Mouse (Mus musculus) limb, embryonic 14.5 days (tissue): ENCODE measurements around the gene Pdlim4. TPM values are rescaled to one million over a fixed set of nuclear protein-coding genes. Genes with fewer than 3 reads are reported as not detected.

Experiments
- ATAC-seq: fragments of 200-750 bp; cut with Nextera tagmentation; 2 replicates; pipeline ENCODE4 v1.8.0; 2017; ENCODE audit warnings: low read depth, moderate number of reproducible peaks, moderate TSS enrichment; ENCODE audit not compliant: low FRiP score
- DNase-seq: peaks from one replicate; pipeline ENCODE4 v3.0.0-alpha.2; 2015; ENCODE audit warnings: low spot score
- H3K27ac ChIP-seq: fragments of 300-500 bp; sonication (generic); replicated peaks from 2 replicates; pipeline ENCODE4 v1.5.1; 2014; ENCODE audit warnings: low read depth, mild to moderate bottlenecking, low read length, moderate library complexity, mixed read lengths
- H3K27me3 ChIP-seq: fragments of 300-500 bp; sonication (generic); 2 replicates; pipeline ENCODE4 v1.6.1; 2014; ENCODE audit warnings: low read length, mixed read lengths; ENCODE audit not compliant: control insufficient read depth, insufficient read depth
- H3K36me3 ChIP-seq: fragments of 300-500 bp; sonication (generic); 2 replicates; pipeline ENCODE4 v1.6.1; 2014; ENCODE audit warnings: mild to moderate bottlenecking, low read length, moderate library complexity, mixed read lengths; ENCODE audit not compliant: control insufficient read depth, insufficient read depth
- H3K4me1 ChIP-seq: fragments of 300-500 bp; sonication (generic); 2 replicates; pipeline ENCODE4 v1.6.1; 2014; ENCODE audit warnings: antibody characterized with exemption, low read length, mixed read lengths; ENCODE audit not compliant: control insufficient read depth, insufficient read depth
- H3K4me2 ChIP-seq: fragments of 300-500 bp; sonication (generic); replicated peaks from 2 replicates; pipeline ENCODE4 v1.6.1; 2014; ENCODE audit warnings: low read depth, mild to moderate bottlenecking, low read length, moderate library complexity; ENCODE audit not compliant: severe bottlenecking
- H3K4me3 ChIP-seq: fragments of 300-500 bp; sonication (generic); replicated peaks from 2 replicates; pipeline ENCODE4 v1.5.1; 2014; ENCODE audit warnings: low read length
- H3K9ac ChIP-seq: fragments of 300-500 bp; sonication (generic); 2 replicates; pipeline ENCODE4 v1.6.1; 2014; ENCODE audit warnings: mild to moderate bottlenecking, low read depth, low read length, moderate library complexity; ENCODE audit not compliant: severe bottlenecking
- H3K9me3 ChIP-seq: fragments of 300-500 bp; sonication (generic); 2 replicates; pipeline ENCODE4 v1.6.1; 2016; ENCODE audit warnings: low read length; ENCODE audit not compliant: control insufficient read depth
- POLR2A ChIP-seq: fragments of 200-500 bp; IDR thresholded peaks from 2 replicates; pipeline ENCODE4 v1.8.0; 2012; ENCODE audit warnings: inconsistent platforms, mild to moderate bottlenecking, moderate library complexity, borderline replicate concordance; ENCODE audit not compliant: insufficient read depth, insufficient read length; ENCODE audit errors: extremely low read depth
- WGBS: fragments of 180-500 bp; shearing (Covaris S2); extraction: QIAGEN DNeasy Blood & Tissue Kit; methylation state at CpG from one replicate; pipeline ENCODE4 v1.1.7; 2014; 5-methylcytosine and 5-hydroxymethylcytosine counted together
- polyA plus RNA-seq, 2 experiments: library from polyadenylated mRNA; depleted of rRNA in 1 of 2; stranded (reverse) in 1 of 2; unstranded in 1 of 2; fragments of >200 nt; fragmentation: Nextera tagmentation in 1 of 2; extraction: Ambion mirVana in 1 of 2; gene quantifications; 2 replicates each; pipeline versions ENCODE4 v1.2.1 to v1.2.3; 2012 to 2014

Pdlim4 gene
- polyA plus RNA-seq, 2 experiments: 115 to 129 TPM

DNA sequence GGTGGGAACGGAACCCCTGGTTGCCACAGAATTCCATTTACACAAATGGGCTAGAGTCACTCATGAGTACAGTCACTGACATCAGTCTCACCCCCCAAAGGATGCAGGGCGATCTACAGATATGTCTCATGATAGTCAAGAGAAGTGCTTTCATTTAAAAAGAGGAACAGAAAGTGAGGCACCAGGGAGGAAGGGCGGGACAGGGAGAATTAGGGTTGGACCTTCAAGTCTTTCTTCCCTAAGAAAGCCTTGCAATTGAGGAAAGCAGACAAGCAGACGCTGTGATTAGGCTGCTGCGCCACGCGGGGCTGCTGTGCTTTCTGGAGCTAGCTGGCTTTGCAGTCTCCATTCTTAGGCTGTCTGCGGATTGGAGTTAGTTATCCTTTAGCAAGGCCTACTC is 22.9 kb upstream of the Pdlim4 start:
- Histone ChIP-seq H3K4me1 (peaks cover 15% of the 10 kb centered on the region; the same call in 1 of the 2 replicates), H3K27ac (no peak overlapping the region), H3K27me3 (no peaks in the 10 kb centered on the region), H3K9me3 (no peaks in the 10 kb centered on the region), H3K4me3 (no peak overlapping the region), H3K36me3 (no peaks in the 10 kb centered on the region), H3K4me2 (no peak overlapping the region), H3K9ac (no peak overlapping the region)
- DNase-seq (no peak), ATAC-seq (no peak)
- no peak for TF ChIP-seq POLR2A
- WGBS: 56% methylated on average over 8 of the region's 8 CpGs

- no peaks in the 10 kb centered on the region for H3K9me3 ChIP-seq
- peaks cover 15% of the 10 kb centered on the region; the same call in 1 of the 2 replicates for H3K4me1 ChIP-seq
- H3K27me3 ChIP-seq: no peaks in the 10 kb centered on the region
- ATAC-seq (no peak), DNase-seq (no peak)
- H3K9ac ChIP-seq: no peak overlapping the region
- H3K4me3 ChIP-seq: no peak overlapping the region
- no peaks in the 10 kb centered on the region for H3K36me3 ChIP-seq
- H3K27ac ChIP-seq: no peak overlapping the region
- 50% methylated on average over 1 of the region's 1 CpGs for WGBS
- TF ChIP-seq POLR2A: no peak
- no peak overlapping the region for H3K4me2 ChIP-seq
Measured at GRCm38 (mm10) chr11:54090091-54090879, 21.5 kb upstream of the Pdlim4 start.

DNA sequence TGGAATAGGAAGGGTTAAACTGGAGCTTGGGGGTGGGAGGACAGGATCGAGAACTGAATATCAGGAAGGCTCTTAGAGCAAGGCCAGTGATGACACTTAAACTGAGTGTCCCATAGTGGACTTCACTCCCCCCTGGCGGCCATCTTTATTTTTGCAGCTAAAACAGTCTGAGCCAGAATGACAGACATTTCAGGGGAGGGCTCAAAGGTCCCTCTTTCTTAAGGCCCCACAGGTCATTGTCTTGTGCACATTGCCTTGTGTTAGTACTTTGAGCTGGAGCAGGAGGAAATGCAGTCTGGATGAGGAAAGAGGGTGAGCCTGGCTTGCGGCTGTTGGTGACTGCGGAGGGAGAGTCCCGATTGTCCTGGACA is 20.1 kb upstream of the Pdlim4 start:
- peak; percentile 62; the same call in 1 of the 2 replicates for ATAC-seq
- Histone ChIP-seq H3K27me3 (no peaks in the 10 kb centered on the region), H3K36me3 (no peaks in the 10 kb centered on the region), H3K4me1 (peaks cover 15% of the 10 kb centered on the region; the same call in 1 of the 2 replicates), H3K9me3 (no peaks in the 10 kb centered on the region), H3K4me2 (no peak overlapping the region), H3K4me3 (no peak overlapping the region), H3K9ac (no peak overlapping the region), H3K27ac (no peak overlapping the region)
- 54% methylated on average over 5 of the region's 5 CpGs for WGBS
- peak; percentile 69 for DNase-seq
- TF ChIP-seq POLR2A: no peak

- ATAC-seq (no peak), DNase-seq (no peak)
- 78% methylated on average over 7 of the region's 7 CpGs for WGBS
- Histone ChIP-seq H3K4me3 (no peak overlapping the region), H3K4me2 (no peak overlapping the region), H3K27ac (no peak overlapping the region), H3K9me3 (no peaks in the 10 kb centered on the region), H3K9ac (no peak overlapping the region), H3K4me1 (peaks cover 15% of the 10 kb centered on the region; the same call in 1 of the 2 replicates), H3K27me3 (no peaks in the 10 kb centered on the region), H3K36me3 (no peaks in the 10 kb centered on the region)
- TF ChIP-seq POLR2A: no peak
Measured at GRCm38 (mm10) chr11:54088253-54088946, 19.6 kb upstream of the Pdlim4 start.

DNA sequence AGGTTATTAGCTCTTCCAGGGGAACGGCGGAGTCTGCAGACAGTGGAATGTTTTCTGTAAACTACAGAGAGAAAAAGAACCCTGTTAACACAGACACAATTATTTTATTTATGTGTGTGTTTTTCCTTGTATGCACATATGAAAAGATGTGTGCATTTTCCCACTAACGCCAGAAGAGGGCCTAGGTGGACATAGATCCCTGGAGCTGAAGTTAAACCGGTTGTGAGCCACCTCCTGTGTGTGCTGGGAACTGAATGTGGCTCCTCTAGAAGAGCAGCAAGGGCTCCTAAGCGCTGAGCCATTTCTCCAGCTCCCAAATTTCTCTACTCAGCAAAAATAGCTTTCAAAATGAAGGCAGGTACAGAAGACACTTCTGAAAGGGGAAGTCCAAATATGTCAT is 17.0 kb upstream of the Pdlim4 start:
- no peak for TF ChIP-seq POLR2A
- H3K36me3 ChIP-seq: no peaks in the 10 kb centered on the region
- no peak for ATAC-seq
- DNase-seq: no peak
- peaks cover 10% of the 10 kb centered on the region; the same call in 1 of the 2 replicates for H3K4me1 ChIP-seq
- no peaks in the 10 kb centered on the region for H3K27me3 ChIP-seq
- H3K4me3 ChIP-seq: no peak overlapping the region
- H3K9me3 ChIP-seq: no peaks in the 10 kb centered on the region
- no peak overlapping the region for H3K27ac ChIP-seq
- no peak overlapping the region for H3K9ac ChIP-seq
- WGBS: 67% methylated on average over 5 of the region's 5 CpGs
- no peak overlapping the region for H3K4me2 ChIP-seq
